Mouse (Mus musculus): Measurements from ENCODE around the gene Cryl1.

GRCm38 (mm10) chr14:57289105-57289504 lies 109.2 kb downstream of the Cryl1 start:
- TF ChIP-seq POLR2A (IDR thresholded peaks at IDR 0.05; ENCODE audit: insufficient read depth, low read depth, low read length): no peak
- TF ChIP-seq EP300 (IDR thresholded peaks at IDR 0.05; ENCODE audit: insufficient read depth, low read depth, low read length): no peak
